Mouse (Mus musculus) urinary bladder, adult 18-20 months (tissue): ENCODE data around the gene Mstn.

Experiments used
- DNase-seq, 2 experiments: peaks; one replicate each; pipeline ENCODE4 v3.0.0; 2022; ENCODE audit warnings: low spot score in 2 of 2, mixed read lengths in 2 of 2

Mstn gene

GRCm38 (mm10) chr1:53093180-53093579 is 31.7 kb downstream of the Mstn start:
- no peak for DNase-seq

- no peak for DNase-seq
Measured at GRCm38 (mm10) chr1:53110561-53110960, 49.1 kb downstream of the Mstn start.
